Mouse (Mus musculus): ENCODE measurements around the gene Prox2.

The Prox2 gene

DNA sequence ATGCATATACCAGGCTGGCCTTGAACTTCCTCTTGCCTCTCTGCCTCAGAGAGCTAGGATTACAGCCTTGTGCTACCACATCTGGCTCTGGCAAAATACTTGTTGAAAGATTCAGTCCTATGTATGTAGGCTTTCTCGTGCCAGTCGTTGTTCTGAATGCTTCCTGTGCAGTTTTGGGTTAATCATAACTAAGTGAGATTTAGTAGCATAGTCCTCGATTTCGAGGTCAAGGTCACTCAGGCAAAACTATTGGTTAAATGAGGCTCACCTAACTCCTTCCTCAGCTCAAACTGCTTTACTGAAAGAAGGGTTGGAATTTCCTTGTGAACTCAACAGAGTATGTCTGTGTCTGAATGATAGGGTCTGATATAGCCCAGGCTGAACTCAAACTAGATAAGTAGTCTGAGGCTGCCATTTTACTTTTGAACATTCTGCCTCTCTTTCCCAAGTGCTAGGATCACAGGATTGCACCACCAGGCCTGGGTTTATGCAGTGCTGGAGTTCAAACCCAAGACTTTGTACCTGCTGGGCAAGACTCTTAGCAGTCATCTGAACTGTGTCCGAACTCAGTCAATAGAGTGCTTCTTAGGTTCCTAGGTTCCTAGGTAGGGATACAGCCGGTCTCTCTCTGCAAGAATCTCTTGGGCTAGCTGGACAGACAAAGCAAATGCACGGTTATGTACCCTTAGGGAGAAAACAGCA lies 2.1 kb upstream of the Prox2 start:
- TF ChIP-seq GATA4 (IDR thresholded peaks at IDR 0.05; ENCODE audit: insufficient replicate concordance, low read length): no peak

DNA sequence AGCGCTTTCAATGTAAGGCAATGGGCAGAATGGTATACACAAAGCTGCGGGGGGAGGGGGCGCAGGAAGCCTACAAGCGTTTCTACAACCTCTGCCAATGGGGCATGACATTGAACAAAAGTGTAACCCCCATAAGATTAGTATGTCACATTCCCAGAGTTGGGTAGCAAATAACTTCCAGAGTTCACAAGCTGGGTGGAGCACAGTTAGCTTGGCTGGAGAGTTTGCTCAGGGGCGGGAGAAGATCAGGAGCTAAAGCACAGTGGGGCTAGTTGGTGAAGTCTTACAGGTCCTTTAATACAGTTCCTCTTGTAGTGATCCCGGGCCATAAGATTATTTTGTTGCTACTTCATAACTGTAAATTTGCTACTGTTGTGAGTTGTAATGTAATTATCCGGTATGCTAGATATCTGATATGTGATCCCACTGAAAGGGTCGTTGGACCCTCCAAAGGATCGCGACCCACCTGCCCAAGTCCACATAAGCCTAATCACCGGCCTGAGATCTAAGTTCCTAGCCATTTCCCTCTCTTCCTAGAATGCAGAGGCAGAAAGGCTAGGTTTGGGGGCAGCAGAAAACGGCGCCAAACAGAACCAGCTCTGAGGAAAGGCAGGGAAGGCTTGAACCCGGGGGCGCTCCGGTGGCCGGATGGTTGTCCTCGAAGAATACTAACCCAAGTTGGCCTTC lies 405 bp downstream of the Prox2 start:
- no peak for TF ChIP-seq GATA4 (IDR thresholded peaks at IDR 0.05; ENCODE audit: insufficient replicate concordance, low read length)

- no peak for TF ChIP-seq GATA4 (IDR thresholded peaks at IDR 0.05; ENCODE audit: insufficient replicate concordance, low read length)
Measured at GRCm38 (mm10) chr12:85109426-85109825, 1.1 kb downstream of the Prox2 start.

GRCm38 (mm10) chr12:85108643-85109042 lies 1.9 kb downstream of the Prox2 start:
- TF ChIP-seq GATA4 (IDR thresholded peaks at IDR 0.05; ENCODE audit: insufficient replicate concordance, low read length): no peak

GRCm38 (mm10) chr12:85106292-85106691 lies 4.3 kb downstream of the Prox2 start:
- TF ChIP-seq GATA4 (IDR thresholded peaks at IDR 0.05; ENCODE audit: insufficient replicate concordance, low read length): no peak

GRCm38 (mm10) chr12:85104789-85105188 lies 5.8 kb downstream of the Prox2 start:
- no peak for TF ChIP-seq GATA4 (IDR thresholded peaks at IDR 0.05; ENCODE audit: insufficient replicate concordance, low read length)

- no peak for TF ChIP-seq GATA4 (IDR thresholded peaks at IDR 0.05; ENCODE audit: insufficient replicate concordance, low read length)
Measured at GRCm38 (mm10) chr12:85103096-85103495, 7.5 kb downstream of the Prox2 start.

DNA sequence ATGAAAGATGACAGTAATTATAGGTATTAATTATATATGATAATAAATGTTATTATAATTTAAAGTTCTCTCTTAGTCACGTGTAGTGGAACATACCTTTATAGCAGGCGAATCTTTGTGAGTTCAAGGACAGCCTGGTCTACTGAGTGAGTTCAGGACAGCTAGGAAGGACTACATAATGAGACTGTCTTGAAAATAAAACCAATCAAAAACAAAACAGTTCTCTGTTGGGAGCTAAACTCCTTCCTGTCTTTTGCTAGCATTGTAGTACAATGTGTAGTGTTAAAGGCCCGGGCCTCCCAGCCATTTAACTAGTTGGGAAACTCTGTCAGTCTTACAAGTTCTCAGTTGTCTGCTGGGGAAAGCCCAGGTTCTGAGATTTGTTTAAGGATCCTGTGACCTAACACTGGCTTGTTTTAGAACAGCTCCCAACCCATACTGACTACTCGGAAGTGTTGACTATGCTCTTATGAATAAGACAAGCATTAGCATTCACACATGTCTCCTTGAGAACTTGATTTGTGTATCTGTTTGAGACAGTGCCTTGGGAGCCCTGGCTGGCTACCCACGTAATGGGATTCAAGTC lies 8.9 kb downstream of the Prox2 start:
- no peak for TF ChIP-seq GATA4 (IDR thresholded peaks at IDR 0.05; ENCODE audit: insufficient replicate concordance, low read length)

- no peak for TF ChIP-seq GATA4 (IDR thresholded peaks at IDR 0.05; ENCODE audit: insufficient replicate concordance, low read length)
Measured at GRCm38 (mm10) chr12:85101001-85101400, 9.6 kb downstream of the Prox2 start.

DNA sequence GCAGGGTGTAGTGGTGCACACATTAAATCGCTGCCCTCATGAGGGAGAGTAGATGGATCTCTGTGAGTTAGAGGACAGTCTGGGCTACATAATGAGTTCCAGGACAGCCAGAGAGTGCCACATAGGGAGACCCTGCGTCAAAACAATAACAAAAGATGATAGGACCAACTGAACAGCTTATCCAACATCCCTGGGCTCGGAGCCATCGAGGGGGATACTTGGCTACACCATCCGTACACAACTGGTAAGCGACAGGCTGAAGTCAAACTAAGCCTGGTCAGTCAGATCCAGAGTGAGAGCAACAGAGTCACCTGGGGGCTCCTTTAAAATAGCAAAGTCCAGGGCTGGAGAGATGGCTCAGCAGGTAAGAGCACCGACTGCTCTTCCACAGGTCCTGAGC lies 14.7 kb downstream of the Prox2 start:
- TF ChIP-seq GATA4 (IDR thresholded peaks at IDR 0.05; ENCODE audit: insufficient replicate concordance, low read length): no peak

GRCm38 (mm10) chr12:85095146-85095545 lies 15.4 kb downstream of the Prox2 start:
- TF ChIP-seq GATA4 (IDR thresholded peaks at IDR 0.05; ENCODE audit: insufficient replicate concordance, low read length): no peak

- TF ChIP-seq GATA4 (IDR thresholded peaks at IDR 0.05; ENCODE audit: insufficient replicate concordance, low read length): no peak
Measured at GRCm38 (mm10) chr12:85094706-85095105, 15.9 kb downstream of the Prox2 start.

DNA sequence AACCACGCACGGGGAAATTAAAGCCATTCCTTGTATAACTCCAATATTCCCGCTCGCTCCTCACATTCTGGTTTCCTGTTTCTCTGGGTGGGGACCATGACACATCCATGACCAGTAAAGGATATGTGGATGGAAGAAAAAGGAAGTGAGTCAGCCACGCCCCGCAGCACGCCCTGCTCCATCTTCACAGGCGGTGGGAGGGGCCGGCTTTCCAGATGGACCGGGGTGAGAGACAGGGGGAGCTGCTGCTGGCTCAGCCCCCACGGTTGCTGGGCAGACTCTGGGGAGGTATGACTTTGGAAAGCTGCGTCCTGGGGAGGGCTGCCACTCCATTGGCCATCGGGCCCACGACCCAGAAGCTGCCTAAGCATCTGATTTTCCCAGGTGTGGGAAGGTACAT lies 16.5 kb downstream of the Prox2 start:
- TF ChIP-seq GATA4 (IDR thresholded peaks at IDR 0.05; ENCODE audit: insufficient replicate concordance, low read length): no peak

DNA sequence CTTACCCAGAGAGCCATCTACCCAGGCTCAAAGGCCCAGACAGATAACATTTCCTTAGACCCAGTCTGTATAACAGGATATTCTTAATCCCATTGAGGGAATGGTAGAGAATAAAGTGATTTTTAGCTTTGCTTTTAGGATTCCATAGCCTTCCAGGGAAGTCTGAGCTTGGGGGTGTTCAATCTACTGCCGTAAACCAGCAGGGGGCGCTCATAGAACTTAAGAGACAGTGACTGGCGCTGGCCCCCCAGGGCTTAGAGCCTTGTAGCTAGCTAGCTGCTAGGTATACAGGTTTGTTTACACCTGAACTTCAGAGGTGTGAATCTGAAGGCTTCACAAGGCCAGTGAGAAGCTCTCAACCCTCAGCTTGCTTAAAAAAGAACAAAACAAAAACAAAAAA lies 18.3 kb downstream of the Prox2 start:
- TF ChIP-seq GATA4 (IDR thresholded peaks at IDR 0.05; ENCODE audit: insufficient replicate concordance, low read length): no peak

DNA sequence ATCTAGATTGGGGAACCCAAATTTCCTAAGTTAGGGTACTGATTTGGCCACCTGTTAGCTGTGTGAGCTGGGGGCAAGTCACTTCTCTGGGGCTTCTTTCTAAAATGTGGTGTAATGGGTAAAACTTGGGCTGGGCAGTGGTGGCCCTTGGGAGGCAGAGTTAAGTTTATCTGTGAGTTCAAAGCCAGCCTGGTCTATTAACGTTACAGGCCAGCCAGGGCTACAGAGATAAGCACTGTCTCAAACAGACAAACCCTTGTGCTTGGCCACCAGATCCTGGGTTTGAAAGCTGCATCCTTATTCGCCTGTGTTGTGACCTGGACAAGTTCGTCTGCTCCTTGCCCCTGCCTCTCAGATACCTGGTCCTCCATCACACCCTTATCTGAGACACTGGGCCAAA lies 19.4 kb downstream of the Prox2 start:
- no peak for TF ChIP-seq GATA4 (IDR thresholded peaks at IDR 0.05; ENCODE audit: insufficient replicate concordance, low read length)

DNA sequence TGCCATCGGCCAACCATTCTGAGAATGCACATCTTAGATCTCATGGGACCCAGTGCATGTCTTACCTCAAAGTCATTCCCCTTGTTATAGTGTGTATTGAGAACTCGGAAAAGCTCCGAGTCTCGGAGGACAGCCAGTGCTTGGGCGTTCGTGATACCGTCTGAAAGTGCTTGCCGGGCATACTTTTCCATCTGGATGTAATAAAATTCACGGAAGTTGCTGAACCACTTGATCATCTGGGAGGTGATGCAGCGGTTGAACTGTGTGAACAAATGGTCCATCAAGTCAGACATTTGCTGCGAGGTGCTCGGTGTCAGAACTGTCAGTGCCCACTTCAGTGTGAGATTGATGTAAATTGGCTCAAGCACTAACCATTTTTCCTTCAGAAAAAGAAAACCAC lies 22.7 kb downstream of the Prox2 start:
- TF ChIP-seq GATA4 (IDR thresholded peaks at IDR 0.05; ENCODE audit: insufficient replicate concordance, low read length): no peak

All from liver, adult (tissue).